Mouse (Mus musculus) cerebellum, adult (tissue): ENCODE data around the gene Pmf1.

ENCODE experiments used
- ATAC-seq: cut with Nextera tagmentation; 2 replicates; pipeline ENCODE4 v1.9.2; 2017; ENCODE audit warnings: mild to moderate bottlenecking, moderate library complexity, mixed read lengths; ENCODE audit not compliant: insufficient number of reproducible peaks, low FRiP score, low TSS enrichment

Pmf1 gene

DNA sequence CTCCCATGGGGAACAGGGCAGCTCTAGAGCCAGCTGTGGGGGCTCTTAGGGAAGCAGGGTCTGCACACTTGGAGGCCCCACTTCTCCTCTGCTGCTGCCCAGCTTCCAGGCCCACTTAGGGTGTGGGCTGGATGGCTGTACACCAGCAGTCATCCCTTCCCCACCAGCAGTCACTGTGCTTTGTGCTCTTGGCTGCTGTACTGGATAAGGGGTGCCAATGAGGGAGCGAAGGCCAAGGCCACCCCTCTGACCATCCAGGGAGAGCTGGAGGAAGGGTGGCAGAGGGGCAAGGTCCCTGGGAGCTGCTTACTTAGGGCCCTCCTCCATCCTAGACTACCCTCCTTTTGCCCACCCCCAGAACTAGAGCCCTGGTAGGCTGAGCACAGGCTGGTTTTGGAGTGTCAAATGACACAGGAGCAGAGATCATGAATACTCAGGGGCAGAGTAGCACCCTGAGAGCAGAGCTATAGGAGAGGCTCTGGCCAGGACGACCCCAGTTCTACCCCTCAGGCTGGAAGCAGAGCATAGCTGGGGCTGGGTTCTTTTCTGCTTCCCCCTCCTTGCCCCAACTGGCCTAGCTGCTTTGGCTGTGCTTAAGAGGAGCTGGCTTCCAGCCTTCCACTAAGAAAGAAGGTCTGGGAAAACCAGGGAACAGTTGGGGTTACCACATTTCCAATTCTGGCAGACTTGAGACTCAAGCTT lies 48.4 kb downstream of the Pmf1 start:
- ATAC-seq: 0 out of 2 replicates have a peak, but pooled peaks have one; percentile 26

DNA sequence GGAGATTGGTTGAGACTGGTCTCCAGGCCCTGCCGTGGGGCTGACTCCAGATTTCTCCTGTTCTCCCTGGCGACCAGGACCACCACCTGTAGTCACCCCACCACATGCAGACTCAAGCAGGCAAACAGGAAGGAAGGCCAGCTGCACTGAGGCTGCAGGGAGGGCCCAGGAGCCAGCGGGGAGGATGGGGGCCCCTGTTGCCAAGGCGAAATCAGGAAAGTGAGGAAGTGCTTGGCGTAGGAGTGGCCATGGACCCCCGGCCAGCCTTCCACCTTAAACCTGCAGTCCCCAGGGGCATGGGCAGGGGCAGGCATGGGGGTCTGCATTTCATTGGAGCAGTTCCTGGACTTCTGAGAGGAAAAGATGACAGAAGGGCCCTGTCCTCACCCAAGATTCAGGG lies 49.0 kb downstream of the Pmf1 start:
- ATAC-seq: no peak

DNA sequence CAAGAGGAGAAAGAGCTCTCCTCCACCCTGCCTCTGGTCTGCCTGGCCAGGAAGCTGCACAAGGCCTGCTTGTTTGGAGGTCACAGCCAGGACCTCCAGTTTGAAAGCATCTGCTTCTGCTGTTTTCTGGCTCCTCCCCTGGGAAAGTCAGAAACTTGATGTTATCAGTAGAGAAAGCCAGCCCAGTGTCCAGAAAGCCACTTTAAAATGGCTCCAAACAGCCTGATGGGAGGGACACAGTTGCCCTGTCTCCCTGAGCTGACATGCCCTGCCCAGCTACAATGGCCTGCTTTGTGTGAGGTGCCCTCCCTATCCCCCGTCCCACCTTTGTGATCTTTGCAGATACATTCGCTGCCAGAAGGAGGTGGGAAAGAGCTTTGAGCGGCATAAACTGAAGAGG lies 50.1 kb downstream of the Pmf1 start:
- ATAC-seq: no peak

DNA sequence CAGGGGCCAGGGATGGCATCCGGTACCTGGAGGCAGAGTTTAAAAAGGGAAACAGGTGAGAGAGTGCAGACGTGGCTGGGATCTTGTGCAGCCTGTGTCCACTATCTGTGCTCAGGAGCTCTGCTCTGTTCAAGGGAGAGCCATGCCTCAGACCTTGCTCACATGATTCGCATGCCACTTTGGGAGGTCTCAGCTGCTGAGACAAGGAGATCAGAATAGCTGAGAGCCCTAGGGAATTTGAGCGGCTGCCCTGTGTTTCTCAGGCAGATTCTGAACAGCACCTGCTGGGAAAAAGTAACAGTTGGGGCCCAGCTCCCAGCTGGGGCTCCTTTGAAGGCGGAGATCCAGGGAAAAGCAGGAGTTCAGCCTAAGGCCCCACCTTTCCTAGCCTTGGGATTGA lies 50.5 kb downstream of the Pmf1 start:
- no peak for ATAC-seq

DNA sequence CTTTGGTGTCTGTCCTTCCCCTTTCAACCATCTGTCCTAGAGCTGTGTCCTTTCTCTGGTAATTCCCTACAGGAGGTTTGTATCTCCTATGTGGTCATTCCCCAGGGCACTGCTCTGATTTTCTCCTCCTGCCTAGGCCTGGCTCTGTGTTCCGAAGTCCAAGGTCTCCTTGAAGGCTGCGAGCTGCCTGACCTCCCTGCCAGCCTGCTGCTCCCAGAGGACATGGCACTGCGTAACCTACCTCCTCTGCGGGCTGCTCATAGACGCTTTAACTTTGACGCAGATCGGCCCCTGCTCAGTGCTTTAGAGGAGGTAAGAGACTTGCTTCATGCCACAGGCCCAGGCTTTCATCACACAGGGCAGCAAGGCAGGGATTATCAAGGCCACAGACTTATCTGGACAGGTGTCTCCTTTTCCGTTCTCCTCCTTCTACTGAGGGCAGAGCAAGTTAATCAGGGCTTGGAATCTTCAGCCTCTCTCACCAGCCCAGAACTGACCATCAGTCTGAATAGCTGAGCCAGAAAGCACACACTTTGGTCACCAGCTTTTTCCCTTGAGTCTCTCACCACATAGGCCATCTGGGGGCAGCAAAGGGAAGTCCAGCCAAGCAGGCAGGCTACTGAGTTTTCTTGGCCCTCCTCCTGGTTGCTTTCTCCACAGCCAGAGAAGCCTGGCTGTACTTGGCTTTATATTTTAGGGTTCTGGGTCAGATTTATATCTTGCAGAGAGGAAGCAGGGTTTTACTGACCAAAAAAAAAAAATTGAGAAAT lies 55.5 kb downstream of the Pmf1 start:
- ATAC-seq: no peak

DNA sequence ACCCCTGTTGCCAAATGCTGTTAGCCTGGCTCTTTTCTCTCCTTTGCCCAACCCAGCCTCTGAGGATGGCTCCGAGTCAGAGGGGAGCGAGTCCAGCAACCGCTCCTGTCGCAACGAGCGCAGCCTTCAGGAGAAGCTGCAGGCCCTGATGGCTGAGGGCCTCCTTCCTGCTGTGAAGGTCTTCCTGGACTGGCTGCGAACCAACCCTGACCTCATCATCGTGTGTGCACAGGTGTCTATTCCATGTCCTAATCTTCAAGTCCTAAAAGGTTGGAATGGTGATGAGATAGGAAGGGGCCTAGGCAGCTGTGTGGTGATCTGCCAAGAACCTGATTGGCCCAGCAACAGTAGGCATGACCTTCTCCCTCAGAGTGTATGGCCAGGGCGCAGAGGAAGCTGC lies 57.2 kb downstream of the Pmf1 start:
- ATAC-seq: no peak

DNA sequence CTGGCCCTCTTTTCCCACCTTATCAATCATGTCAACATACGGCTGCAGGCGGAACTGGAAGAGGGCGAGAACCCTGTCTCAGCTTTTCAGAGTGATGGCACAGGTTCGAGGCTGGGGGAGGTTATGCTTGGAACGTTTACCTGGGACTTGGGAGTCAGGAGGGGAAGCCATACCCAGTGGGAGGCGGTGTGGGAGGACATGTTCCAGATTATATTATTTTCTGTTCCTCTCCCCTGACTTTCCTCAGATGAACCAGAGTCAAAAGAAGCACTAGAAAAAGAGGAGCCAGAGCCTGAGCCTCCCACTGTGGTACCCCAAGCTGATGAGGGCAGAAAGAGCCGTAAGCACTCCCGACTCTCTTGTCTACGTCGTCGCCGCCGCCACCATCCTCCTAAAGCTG lies 59.4 kb downstream of the Pmf1 start:
- ATAC-seq: no peak
